Mouse (Mus musculus): ENCODE results near the gene Dok7.

Gene Dok7

DNA sequence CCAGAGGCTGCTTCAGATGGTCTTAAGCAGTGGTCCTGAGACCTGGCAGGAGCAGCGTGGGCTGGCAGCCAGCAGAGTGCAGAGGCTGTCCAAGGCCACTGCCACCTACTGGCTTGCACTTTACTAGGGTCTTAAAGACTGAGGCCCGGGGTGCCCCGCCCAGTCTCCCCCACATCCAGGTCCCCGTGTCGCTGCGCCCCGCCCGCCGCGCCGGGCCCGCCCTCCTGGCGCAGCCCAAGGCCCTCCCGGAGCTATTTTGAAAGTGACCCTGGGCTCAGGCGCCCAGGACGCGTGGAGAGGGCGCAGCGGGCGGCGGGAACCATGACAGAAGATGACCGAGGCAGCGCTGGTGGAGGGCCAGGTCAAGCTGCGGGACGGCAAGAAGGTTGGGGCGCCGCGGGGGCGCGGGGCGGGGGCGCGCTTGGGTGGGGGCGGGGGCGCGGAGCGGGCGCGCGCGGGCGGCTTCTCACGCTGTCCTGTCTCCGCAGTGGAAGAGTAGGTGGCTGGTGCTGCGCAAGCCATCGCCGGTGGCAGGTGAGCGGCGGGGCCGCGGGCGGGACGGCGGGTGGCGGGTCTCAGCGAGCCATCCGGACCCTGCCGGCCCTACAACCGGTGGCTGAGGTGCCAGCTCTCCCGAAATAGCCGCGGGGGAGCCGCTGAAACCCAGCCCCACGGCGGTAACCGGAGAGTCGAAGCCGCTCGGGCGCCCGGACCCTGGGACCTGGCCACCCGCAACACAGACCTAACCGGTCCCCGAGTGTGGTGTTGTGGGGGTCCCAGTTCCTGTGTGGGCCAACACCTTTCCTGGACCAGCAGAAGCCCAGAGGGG lies at the start of gene Dok7:
Gene Dok7 (plus strand): TSS at position 163 of the 829 bp plus-strand sequence.
- peak in 1 of 2 experiments; percentile 2 for DNase-seq (ENCODE audit: low read depth in 2 of 2, low spot score in 2 of 2)

DNA sequence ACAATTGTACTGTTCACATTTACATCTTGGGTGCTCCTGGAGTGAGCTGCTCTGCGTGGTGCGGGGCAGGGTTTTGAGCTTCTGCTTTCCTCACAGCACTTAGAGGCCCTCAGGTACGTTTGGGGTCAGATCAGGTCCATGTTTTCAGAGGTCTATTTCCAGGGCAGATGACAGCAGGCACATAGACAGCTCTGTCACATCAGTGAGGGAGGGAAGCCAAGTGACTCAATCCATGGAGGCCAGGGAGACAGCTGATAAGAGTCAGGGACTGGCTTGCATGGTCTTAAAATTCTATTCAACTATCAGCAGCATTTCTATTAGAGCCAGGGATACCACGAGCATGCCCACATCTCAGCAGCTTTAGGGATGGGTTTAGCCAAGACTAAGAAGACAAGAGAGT lies 47.4 kb upstream of the Dok7 start:
- DNase-seq (ENCODE audit: low read depth in 2 of 2, low spot score in 2 of 2): no peak

DNA sequence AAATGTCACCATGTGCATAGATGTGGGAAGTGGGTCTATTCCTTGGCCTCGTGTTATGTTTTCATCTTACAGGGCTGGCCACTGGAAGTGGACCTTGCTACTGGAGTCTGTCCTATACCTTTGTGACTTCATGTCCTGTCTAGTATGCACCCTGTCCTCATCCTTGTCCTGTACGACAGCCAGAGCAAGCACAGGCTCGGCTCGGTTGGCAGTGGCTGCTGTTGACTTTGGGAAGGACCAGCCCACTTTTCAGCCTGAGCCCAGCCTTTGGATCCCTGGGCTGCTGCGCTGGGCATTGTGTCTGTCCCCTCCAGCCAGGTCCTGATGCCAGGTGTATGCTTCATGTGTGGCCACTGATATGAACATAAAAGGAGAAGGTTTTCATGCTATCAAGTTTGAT lies 45.9 kb upstream of the Dok7 start:
- DNase-seq (ENCODE audit: low read depth in 2 of 2, low spot score in 2 of 2): no peak

DNA sequence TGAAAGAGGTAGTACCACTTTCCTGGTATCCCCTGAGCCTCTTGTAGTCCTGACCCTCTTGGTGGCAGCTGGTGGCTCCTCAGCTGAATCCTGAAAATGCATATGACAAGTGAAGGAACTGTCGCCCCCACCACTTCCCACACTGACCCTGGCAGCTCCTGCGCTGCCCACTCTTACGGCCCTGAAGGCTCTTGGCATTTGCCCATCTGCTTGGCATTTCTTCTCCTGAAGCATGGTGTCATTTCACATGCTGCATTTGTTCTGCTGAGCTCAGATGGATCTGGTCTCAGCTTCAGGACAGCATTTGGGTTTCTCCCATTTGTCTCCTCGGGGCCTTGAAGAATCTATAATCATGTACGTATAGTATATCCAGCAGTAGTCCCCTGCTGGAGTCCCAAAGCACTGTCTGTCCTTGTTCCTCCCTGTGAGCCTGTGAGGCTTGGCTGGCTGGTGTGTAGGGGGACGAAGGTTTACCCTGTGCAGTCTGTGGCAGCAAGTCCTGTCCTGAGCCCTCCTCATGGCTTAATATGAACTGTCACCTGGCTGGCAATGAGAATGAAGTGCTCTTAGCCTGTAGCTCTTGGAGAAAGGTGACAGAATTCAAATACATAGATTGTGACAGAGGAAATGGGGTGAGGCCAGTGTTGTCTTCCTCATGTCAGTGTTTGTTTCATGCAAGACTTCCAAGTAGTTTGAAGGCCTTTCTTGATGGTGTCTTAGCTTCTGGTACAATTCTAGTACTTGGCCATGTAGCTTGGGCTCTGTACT lies 45.2 kb upstream of the Dok7 start:
- no peak for DNase-seq (ENCODE audit: low read depth in 2 of 2, low spot score in 2 of 2)

DNA sequence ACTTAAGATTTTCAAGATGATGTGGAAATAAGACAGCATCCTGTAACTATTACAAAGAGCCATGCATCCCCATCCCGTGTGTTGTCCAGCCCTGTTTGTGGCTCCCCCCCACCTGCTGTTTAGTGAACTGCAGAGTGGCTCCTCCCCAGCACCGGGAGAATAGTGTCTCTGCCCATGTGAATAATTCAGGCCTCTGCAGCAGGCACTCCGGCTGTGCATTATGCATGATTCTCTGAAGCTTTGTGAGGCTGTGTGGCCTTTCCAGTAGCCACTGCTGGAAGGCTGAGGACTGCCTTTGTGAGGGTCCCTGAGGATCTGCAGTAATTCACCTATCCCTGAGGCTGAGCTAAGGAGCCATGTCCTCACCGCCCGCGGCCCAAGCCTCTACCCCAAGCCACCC lies 42.5 kb upstream of the Dok7 start:
- DNase-seq (ENCODE audit: low read depth in 2 of 2, low spot score in 2 of 2): no peak

DNA sequence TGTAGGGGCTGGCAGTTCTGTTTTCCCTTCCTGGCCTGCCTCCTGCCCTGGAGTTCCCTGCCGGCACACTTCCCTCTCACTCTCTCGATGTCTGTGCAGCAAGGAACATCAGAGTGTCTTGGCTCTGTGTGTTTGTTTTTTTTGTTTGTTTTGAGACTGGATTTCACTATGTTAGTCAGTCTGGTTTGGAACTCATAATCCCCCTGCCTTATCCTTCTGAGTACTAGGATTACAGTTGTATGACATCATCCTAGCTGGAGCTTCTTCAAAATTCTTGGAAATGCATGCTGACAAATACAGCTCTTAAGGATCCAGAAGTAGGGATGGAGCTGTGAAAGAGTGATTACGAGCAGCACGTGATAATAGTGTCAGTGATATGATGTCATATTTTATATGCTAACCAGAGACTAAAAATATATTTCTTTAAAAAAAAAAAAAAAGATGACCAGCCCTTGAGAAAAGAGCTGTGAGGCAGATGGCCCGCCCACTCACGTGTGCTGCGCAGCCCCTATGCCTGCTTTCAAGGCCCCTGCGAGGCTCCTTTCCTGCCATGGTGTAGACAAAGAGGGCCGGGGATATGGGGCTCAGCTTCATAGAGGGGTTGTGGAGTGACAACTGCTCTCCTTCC lies 36.8 kb upstream of the Dok7 start:
- DNase-seq (ENCODE audit: low read depth in 2 of 2, low spot score in 2 of 2): no peak

DNA sequence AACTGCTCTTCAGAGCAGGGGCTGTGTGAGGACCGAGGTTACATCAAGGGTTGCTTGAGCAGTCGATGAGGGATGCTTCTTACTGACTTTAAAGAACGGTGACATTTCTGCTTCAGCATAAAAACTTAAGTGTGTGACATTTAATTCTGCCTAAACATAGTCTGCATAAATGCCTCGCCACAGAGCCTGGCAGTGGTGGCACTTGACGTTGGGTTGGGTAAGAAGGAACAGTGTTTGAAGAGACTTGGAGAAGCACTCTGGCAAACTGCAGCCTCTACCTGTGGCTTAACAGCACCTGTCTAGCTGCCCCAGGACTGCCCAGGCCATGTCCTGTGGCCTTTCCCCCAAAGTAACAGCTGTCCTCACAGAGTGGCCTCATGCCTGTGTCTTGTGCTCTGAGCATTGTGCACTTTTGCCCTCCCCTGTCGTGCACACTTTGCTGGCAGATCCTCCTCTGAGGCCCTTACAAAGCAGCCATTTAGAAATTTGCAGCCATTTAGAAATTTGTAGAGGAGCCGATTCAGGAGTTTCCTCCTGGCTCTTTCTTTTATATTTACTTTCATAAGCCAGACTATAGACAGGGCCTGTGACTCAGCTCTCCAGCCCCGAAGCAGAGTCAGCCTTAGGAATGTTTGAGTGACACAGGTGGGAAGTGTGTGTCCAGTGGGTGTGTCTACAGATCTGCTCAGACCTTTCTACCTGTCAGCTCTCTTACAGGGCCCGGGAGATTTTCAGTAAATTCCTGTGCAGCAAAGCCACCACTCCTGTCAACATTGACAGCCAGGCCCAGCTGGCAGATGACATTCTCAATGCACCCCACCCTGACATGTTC lies 35.9 kb upstream of the Dok7 start:
- no peak for DNase-seq (ENCODE audit: low read depth in 2 of 2, low spot score in 2 of 2)

DNA sequence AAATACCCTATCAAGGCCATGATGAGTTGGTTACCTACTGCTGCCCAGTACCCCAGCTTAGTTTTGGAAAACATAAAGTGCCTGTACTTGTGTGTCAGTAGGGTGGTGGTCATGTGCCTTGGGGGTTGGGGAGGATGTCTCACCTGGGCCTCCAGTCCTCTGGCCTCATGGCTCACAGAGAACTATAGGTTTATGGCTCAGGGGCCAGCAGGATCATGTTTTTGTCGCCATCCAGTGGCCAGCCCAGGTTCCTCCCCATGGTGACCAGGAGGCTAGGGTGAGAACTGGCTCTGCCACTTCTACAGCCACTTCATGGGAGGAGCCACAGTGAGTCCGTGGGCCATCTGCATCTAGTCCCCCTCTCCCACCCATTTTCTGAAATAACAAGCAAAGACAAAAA lies 31.6 kb upstream of the Dok7 start:
- no peak for DNase-seq (ENCODE audit: low read depth in 2 of 2, low spot score in 2 of 2)

DNA sequence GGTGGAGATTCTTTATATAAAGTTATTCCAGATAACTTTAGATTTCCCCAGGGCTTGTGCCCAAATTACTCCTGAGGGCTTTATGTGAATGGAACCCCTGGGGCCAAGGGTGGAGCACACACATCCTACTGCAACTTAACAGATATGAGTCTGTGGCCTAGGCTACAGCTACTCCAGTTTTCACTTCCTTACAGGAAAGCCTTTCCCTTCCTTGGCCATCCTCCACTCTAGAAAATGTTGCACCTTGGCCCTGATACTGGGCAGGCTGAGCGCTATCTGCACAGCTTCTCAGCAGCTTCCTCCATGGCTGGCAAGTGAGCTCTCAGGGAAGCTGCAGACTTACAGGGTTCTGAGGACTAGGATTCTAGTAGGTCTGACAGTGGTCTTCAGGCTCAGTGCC lies 27.3 kb upstream of the Dok7 start:
- DNase-seq (ENCODE audit: low read depth in 2 of 2, low spot score in 2 of 2): no peak

DNA sequence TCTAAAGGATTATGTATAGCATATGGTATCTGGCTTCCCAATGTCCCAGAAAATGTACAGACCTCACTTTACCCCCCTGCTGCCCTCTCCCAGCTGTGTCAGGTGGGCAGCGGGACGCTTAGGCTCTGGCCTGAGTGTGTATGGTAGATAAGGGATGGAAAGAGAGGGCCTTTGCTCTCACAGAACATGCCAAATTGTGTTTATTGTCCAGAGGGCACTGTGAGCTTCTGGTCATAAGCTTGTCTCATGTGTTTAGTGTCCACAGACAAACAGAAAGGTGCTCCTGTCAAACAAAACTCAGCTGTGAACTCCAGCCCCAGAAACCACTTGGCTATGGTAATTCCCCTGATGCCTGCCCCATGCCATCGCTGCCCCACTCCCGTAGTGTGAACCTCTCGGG lies 26.8 kb upstream of the Dok7 start:
- DNase-seq (ENCODE audit: low read depth in 2 of 2, low spot score in 2 of 2): no peak

DNA sequence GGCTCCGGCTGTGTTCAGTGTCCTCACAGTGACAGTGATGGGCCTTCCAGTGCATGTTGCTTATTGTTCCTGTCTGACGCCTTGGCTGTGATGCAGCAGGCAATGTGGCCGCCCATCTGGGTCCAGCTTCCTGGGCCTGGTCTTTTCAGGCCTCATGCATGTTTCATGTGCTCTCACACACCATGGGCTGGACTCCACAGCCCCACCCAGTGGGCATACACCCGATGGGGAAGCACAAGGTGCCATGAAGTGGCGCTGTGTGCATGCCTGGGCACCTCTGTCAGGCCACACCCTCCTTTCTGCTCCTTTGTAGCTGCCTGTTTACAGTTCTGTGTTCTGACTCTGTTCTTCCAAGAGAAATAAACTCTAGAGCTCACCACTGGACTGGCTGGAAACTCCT lies 23.5 kb upstream of the Dok7 start:
- DNase-seq (ENCODE audit: low read depth in 2 of 2, low spot score in 2 of 2): no peak

DNA sequence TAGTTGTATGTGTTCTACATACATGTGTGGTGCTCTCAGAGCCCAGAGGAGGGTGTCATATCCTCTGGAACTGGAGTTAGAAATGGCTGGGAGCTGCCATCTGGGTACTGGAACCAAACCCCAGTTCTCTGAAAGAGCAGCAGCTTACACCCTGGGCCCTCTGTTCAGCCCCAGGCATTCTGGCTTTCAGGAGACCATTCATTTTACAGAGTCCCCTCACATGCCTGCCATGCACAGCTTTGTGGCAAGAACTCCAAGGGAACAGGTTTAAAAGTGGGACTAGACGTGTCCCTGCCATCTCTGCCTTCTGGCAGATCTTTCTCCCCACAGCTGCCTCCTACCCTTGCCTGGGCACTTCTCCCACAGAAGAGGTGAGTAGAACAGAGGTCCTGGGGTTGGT lies 22.9 kb upstream of the Dok7 start:
- DNase-seq (ENCODE audit: low read depth in 2 of 2, low spot score in 2 of 2): no peak

DNA sequence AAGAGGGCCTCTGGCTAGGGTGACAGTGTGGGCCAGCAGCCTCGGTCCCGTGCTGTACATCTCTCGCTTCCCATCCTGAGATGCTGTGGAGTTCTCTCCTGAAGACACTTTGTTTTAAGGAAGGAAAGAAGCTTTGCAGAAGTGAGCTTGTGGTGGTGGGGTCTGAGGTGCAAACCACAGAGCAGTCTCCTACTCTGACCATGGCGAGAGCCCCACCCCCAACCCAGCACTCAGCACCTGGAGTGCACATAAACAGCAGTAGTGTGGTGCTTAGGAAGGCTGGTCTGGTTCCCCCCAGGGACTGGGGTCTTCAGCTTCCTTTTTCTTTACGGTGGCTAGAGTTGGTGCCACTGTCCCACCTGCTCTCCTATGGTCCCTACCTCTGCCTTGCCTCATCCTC lies 21.4 kb upstream of the Dok7 start:
- no peak for DNase-seq (ENCODE audit: low read depth in 2 of 2, low spot score in 2 of 2)

DNA sequence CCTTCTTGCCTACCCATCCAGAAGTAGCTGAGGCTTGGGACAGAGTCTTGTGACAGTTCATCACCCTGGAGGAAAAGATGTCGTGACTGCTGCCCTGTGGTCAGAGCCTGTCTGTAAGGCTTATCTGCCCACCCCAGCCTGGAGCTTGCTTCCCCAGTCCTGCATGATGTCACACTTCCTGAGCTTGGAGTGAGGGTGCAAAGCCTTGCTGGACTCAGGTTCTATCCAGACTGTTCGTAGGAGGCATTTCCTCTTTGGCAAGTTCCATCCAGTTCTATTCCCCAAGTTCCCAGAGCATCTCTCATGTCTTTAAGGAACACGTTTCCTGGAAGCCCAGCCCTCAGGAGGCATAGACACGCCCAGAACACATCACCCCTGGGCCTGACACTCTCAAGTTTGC lies 20.8 kb upstream of the Dok7 start:
- no peak for DNase-seq (ENCODE audit: low read depth in 2 of 2, low spot score in 2 of 2)

DNA sequence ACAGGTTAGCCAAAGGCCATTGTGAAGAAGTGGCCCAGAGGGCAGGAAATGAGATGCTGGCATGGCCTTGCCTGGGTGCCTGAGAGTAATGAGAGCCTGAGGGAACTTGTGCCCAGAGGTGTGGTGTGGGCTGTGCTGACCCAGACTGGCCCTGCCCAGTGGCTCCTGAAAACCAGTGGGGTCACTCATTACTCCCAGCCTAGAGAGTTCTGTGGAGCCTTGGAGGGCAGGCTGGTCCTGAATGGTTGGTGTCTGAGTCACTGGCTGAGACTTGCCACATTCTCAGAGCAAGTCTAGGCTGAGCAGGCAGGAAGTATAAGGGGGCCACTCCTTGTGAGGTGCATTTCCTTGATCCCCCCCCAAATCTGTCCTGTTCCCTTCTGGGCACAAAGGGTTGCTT lies 19.1 kb upstream of the Dok7 start:
- no peak for DNase-seq (ENCODE audit: low read depth in 2 of 2, low spot score in 2 of 2)

DNA sequence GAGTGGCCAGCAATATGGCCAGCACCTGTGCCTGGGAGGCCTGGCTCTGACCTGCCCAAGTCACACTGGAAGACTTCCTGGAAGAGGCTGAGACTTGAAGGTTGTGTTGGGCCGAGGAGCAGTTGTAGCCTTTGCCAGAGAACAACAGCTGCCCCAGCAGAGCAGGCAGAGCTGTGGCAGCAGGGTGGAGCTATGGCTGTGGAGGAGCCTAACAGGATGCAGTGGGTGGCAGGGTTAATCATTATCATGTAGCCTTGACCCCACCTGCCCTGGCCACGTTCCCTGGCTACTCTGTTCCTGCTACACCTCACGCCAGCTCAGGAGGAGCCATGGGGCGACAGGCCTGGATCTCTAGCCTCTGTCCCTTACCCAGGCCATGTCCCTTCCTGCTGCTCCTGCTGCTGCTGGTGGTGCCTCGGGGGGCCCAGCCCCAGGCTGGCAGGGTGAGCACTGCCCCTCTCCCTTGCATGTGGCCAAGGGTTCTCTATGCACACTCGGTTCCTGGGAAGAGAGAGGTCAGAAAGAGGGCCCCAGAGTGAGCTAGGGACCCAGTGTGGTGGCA lies 15.2 kb upstream of the Dok7 start, which contains the start of gene Hgfac:
Gene Hgfac (plus strand): TSS at position 242 of the 562 bp plus-strand sequence.
- no peak for DNase-seq (ENCODE audit: low read depth in 2 of 2, low spot score in 2 of 2)

DNA sequence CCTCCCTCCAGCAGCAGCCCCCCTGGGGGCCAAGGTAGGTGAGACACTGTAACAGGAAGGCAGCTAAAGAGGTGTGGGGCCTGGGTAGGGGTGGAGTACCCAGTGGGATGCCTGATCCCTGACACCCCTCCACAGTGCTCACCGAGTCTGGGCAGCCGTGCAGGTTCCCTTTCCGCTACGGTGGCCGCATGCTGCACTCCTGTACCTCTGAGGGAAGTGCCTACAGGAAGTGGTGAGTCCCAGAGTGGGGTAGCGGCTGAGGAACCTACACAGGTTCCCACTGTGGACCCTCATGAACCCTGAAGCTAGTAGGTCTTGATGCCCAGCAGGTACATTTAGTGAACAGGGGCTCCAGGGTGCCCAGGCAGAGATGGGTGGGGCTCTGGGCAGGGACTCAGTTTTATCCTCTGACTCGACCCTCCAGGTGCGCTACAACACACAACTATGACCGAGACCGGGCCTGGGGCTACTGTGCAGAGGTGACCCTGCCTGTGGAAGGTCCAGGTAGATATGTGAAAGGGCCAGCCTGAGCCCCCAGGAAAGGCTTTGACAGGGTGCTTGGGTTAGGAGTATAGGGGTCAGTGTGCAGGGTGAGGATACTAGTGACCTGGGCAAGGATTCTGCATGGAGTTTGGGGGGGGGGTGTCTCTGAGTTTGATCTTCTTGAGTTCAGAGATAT lies 14.0 kb upstream of the Dok7 start:
- DNase-seq (ENCODE audit: low read depth in 2 of 2, low spot score in 2 of 2): peak in 1 of 2 experiments; percentile 16

DNA sequence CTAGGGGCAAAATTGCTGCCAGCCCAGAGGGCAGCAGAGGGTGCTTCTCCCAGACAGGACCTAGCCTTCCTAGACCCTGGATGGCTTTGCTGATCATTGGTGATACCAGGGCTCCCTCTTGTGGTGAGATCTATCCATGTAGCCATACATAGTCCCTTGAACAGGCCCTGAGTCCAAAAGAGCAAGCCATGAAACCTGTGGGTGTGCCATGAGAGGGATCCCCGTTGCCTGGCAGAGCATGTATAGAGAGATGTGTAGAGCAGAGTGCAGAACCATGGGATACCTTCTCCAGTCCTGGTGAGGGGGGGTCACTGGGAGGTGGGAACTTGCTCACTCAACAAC lies 13.5 kb upstream of the Dok7 start:
- DNase-seq (ENCODE audit: low read depth in 2 of 2, low spot score in 2 of 2): peak; percentile 60 to 68

DNA sequence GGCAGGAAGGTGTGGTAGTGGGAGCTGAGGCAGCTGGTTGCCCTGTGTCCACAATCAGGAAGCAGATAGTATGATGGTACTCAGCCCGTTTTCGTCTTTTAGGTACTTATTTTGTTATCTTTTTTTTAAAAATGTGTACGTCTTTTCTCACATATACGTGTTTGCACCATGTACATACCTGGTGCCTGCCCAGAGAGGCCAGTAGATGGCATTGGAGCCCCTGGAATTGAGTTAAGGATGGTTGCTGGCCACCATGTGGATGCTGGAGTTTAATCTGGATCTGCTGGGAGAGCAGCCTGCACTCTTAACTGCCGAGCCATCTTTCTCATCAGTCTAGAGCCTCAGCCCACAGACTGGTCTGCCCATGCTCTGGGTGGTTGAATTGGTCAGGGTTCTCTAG lies 6.0 kb upstream of the Dok7 start:
- DNase-seq (ENCODE audit: low read depth in 2 of 2, low spot score in 2 of 2): no peak

DNA sequence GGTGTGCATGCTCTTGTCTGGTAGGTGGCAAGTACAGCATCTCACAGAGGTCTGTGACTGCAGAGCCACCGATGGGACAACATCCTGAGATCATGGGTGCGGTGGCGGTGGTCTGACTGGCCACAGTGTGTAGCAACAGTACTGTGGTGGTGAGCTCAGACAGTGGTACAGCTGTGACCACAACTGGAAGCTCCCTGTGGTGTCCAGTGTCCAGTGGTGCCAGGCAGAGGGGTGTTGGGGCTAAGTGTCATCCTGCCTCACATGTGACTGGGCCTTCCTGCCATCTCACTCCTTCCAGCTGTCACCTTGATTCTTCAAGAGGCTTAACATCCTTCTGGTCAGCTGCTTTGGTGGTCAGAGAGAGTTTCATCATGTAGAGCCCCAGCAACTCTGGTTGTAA lies 1.9 kb upstream of the Dok7 start:
- DNase-seq (ENCODE audit: low read depth in 2 of 2, low spot score in 2 of 2): no peak
